Mouse (Mus musculus) small intestine, adult 2 months (tissue): ENCODE measurements around the gene Larp6.

ENCODE experiments used
- CTCF ChIP-seq: fragments of 200-500 bp; IDR thresholded peaks from 2 replicates; pipeline ENCODE4 v1.5.1; 2012; ENCODE audit warnings: low read depth, mild to moderate bottlenecking, control low read depth, inconsistent platforms, low read length, moderate library complexity, mixed read lengths; ENCODE audit not compliant: insufficient replicate concordance, insufficient read length; ENCODE audit errors: extremely low read depth
- POLR2A ChIP-seq: fragments of 200-500 bp; IDR thresholded peaks from 2 replicates; pipeline ENCODE4 v1.6.1; 2012; ENCODE audit warnings: low read depth, mild to moderate bottlenecking, control low read depth, inconsistent platforms, low read length, moderate library complexity

GRCm38 (mm10) chr9:60674780-60675179, 38.0 kb upstream of the Larp6 start:
- peak; percentile 28; the same call in 1 of the 2 replicates for TF ChIP-seq CTCF
- no peak for TF ChIP-seq POLR2A
